In genomic region chr5:147186001-147186431, GRCm38 (mm10) we compare ENCODE assay signal across 8 mouse cellular contexts. TPM values are rescaled to one million over a fixed set of nuclear protein-coding genes. Genes with fewer than 3 reads are reported as not detected.
DNase-seq lines count a peak whose midpoint lies in the region; ATAC-seq lines count a peak whose summit lies in the region.

No protein-coding gene starts in this region.

- peak; percentile 6 to 19 for DNase-seq in right cerebral cortex, adult 2 months (ENCODE audit: low spot score in 2 of 2)
- DNase-seq in right cerebral cortex, adult 18-20 months: no peak
- peak; percentile 31 for DNase-seq in kidney, postnatal 10 days
- peak; percentile 95 for DNase-seq in midbrain, embryonic 11.5 days (ENCODE audit: low spot score, missing footprints)
- DNase-seq in ovary, postnatal 10 days (ENCODE audit: low spot score): no peak
- no peak for DNase-seq in urinary bladder, postnatal 14 days (ENCODE audit: low spot score)

- 0% methylated on average over 26 of the region's 26 CpGs for WGBS in midbrain, embryonic 11.5 days

- H3K4me1 ChIP-seq in brown adipose tissue, adult 24 weeks (ENCODE audit: control insufficient read depth, insufficient read depth, insufficient read length, low read length): peaks cover 18% of the 10 kb centered on the region
- H3K4me1 ChIP-seq in midbrain, embryonic 11.5 days (ENCODE audit: control insufficient read depth, insufficient read depth, low read length): peaks cover 32% of the 10 kb centered on the region

- H3K4me3 ChIP-seq in brown adipose tissue, adult 24 weeks (ENCODE audit: insufficient read depth, low read depth, low read length): peak overlapping the region; percentile 48
- H3K4me3 ChIP-seq in midbrain, embryonic 11.5 days (ENCODE audit: low read depth, low read length): peak overlapping the region; percentile 41

- H3K27ac ChIP-seq in brown adipose tissue, adult 24 weeks (replicated peaks; ENCODE audit: low read depth, low read length): no peak overlapping the region
- H3K27ac ChIP-seq in midbrain, embryonic 11.5 days (ENCODE audit: low read depth, low read length): peak overlapping the region; percentile 54

- ATAC-seq in granulocyte monocyte progenitor cell, adult 5-6 weeks (replicated peaks; ENCODE audit: poor library complexity, severe bottlenecking): peak; percentile 64
- peak; percentile 61 for ATAC-seq in midbrain, embryonic 11.5 days (ENCODE audit: low FRiP score)

- no peaks in the 10 kb centered on the region for H3K36me3 ChIP-seq in midbrain, embryonic 11.5 days (ENCODE audit: control insufficient read depth, insufficient read depth, low read length)

- peak overlapping the region; percentile 61 for H3K4me2 ChIP-seq in midbrain, embryonic 11.5 days

- peak overlapping the region; percentile 45 for H3K9ac ChIP-seq in midbrain, embryonic 11.5 days (ENCODE audit: low read length)

- H3K27me3 ChIP-seq in midbrain, embryonic 11.5 days (ENCODE audit: control insufficient read depth, insufficient read depth, low read length): peaks cover 56% of the 10 kb centered on the region

- no peaks in the 10 kb centered on the region; the same call in 1 of the 2 replicates for H3K9me3 ChIP-seq in midbrain, embryonic 11.5 days (ENCODE audit: control insufficient read depth, low read length)

RNA-seq across cellular contexts. Expression of gene Gsx1, which starts 2.5 kb away (rescaled TPM):
- polyA plus RNA-seq in brown adipose tissue, adult 24 weeks (2012; ENCODE audit: insufficient read depth, insufficient read length, missing spikeins): not detected in 2 replicates
- total RNA-seq in granulocyte monocyte progenitor cell, adult 5-6 weeks (2014; fragmentation: Nextera tagmentation): not detected in 2 replicates
- total RNA-seq in granulocyte monocyte progenitor cell, adult 5-6 weeks (2017): not detected in 2 replicates
- 14.6 and 19.0 TPM in 2 replicates for polyA plus RNA-seq in midbrain, embryonic 11.5 days (2014; fragmentation: Nextera tagmentation; extraction: Ambion mirVana)

Comparison
In these comparisons a context has a peak if more than half of its experiments do, and no peak if none do; other contexts are left out.
1. DNase-seq: peak in right cerebral cortex, adult 2 months (2 of 2), kidney, postnatal 10 days (single experiment) and midbrain, embryonic 11.5 days (single experiment); none in right cerebral cortex, adult 18-20 months (single experiment), ovary, postnatal 10 days (single experiment) and urinary bladder, postnatal 14 days (single experiment).
2. RNA of gene Gsx1, which starts 2.5 kb away (polyA plus RNA-seq): 14.6 to 19.0 TPM in midbrain, embryonic 11.5 days; not detected in brown adipose tissue, adult 24 weeks; every median in the first group is over 10 times any median in the second.